In genomic region chr19:47382268-47382667, GRCm38 (mm10) we compare ENCODE assay signal across 15 mouse cellular contexts.
DNase-seq lines count a peak whose midpoint lies in the region; ATAC-seq and TF ChIP-seq lines count a peak whose summit lies in the region.
"Had no signal": no experiment of that assay in that cellular context is flagged by ENCODE, and none has a peak within 500 bp of the region (broad histone marks: within the 10 kb centered on the region; RNA-seq: fewer than 3 reads in every experiment).

No protein-coding gene starts in this region.

- peak; percentile 81 for TF ChIP-seq CTCF in heart, adult 2 months (IDR thresholded peaks at IDR 0.05)
- TF ChIP-seq CTCF in liver, embryonic 14.5 days (IDR thresholded peaks at IDR 0.05; ENCODE audit: low read depth) = peak; percentile 47; the same call in 1 of the 2 replicates

- no peaks in the 10 kb centered on the region for H3K9me3 ChIP-seq in liver, embryonic 12.5 days (replicated peaks)
- H3K9me3 ChIP-seq in liver, embryonic 14.5 days (ENCODE audit: control insufficient read depth, low read length) = no peaks in the 10 kb centered on the region
- H3K9me3 ChIP-seq: heart, embryonic 13.5 days; hindbrain, embryonic 12.5 days; limb, embryonic 13.5 days; neural tube, embryonic 12.5 days had no signal

- no peak overlapping the region for H3K4me3 ChIP-seq in heart, adult 2 months
- H3K4me3 ChIP-seq in liver, embryonic 12.5 days = no peak overlapping the region
- H3K4me3 ChIP-seq in liver, embryonic 14.5 days (ENCODE audit: insufficient read depth in 1 of 2, low read depth in 2 of 2, low read length in 2 of 2) = no peak overlapping the region
- H3K4me3 ChIP-seq: heart, embryonic 13.5 days; hindbrain, embryonic 12.5 days; limb, embryonic 13.5 days; neural tube, embryonic 12.5 days had no signal

- ATAC-seq in liver, embryonic 12.5 days = no peak
- ATAC-seq in liver, embryonic 14.5 days (ENCODE audit: insufficient read depth) = no peak

- DNase-seq in heart, adult 2 months = no peak
- DNase-seq in heart, adult 9 months (ENCODE audit: low spot score in 2 of 2) = no peak
- DNase-seq in liver = no peak
- peak; percentile 25 for DNase-seq in CD4-positive helper T cell, adult 2 months (ENCODE audit: low read depth, low spot score)
- no peak for DNase-seq in liver, embryonic 14.5 days (ENCODE audit: low read depth in 3 of 3, low spot score in 3 of 3)
- no peak for DNase-seq in adrenal gland, postnatal 4 days (ENCODE audit: low spot score in 2 of 2)
- no peak for DNase-seq in right cerebral cortex, postnatal 10 days (ENCODE audit: low spot score in 2 of 2)
- DNase-seq: cerebellum, adult 9-10 months; kidney, postnatal 10 days; thymus, adult 2 months had no signal

- TF ChIP-seq EP300 in heart, adult 2 months (IDR thresholded peaks at IDR 0.05; ENCODE audit: insufficient read depth, low read depth, low read length) = no peak
- no peak for TF ChIP-seq EP300 in liver, embryonic 14.5 days (IDR thresholded peaks at IDR 0.05; ENCODE audit: low read depth)

- H3K4me2 ChIP-seq in liver, embryonic 12.5 days = no peak overlapping the region
- no peak overlapping the region for H3K4me2 ChIP-seq in liver, embryonic 14.5 days (ENCODE audit: low read depth)
- H3K4me2 ChIP-seq: heart, embryonic 13.5 days; hindbrain, embryonic 12.5 days; limb, embryonic 13.5 days; neural tube, embryonic 12.5 days had no signal

- H3K27ac ChIP-seq in heart, adult 2 months = no peak overlapping the region
- H3K27ac ChIP-seq in liver, embryonic 12.5 days = peak overlapping the region; percentile 7; the same call in 1 of the 2 replicates
- H3K27ac ChIP-seq in liver, embryonic 14.5 days = no peak overlapping the region; the same call in 1 of the 2 replicates
- H3K27ac ChIP-seq: heart, embryonic 13.5 days; hindbrain, embryonic 12.5 days; limb, embryonic 13.5 days; neural tube, embryonic 12.5 days had no signal

- H3K79me2 ChIP-seq in heart, adult 2 months (replicated peaks; ENCODE audit: control insufficient read depth, insufficient read depth, low read length) = peaks cover 3% of the 10 kb centered on the region; the same call in 1 of the 2 replicates

- intact Hi-C loops in heart, adult 2 months (cut with DNase I) = loop anchor here (2.0 kb wide), 1 partner anchor 83 kb away; the partner anchor contains the start of gene Sh3pxd2a

- peaks cover 3% of the 10 kb centered on the region for H3K36me3 ChIP-seq in heart, adult 2 months (ENCODE audit: control insufficient read depth, insufficient read depth, low read length)
- H3K36me3 ChIP-seq in liver, embryonic 12.5 days = no peaks in the 10 kb centered on the region
- no peaks in the 10 kb centered on the region for H3K36me3 ChIP-seq in liver, embryonic 14.5 days (replicated peaks; ENCODE audit: control insufficient read depth, insufficient read depth, low read depth)
- H3K36me3 ChIP-seq: heart, embryonic 13.5 days; hindbrain, embryonic 12.5 days; limb, embryonic 13.5 days; neural tube, embryonic 12.5 days had no signal

- 62% methylated on average over 5 of the region's 5 CpGs for WGBS in heart, adult 2 months
- WGBS in liver, embryonic 12.5 days (ENCODE audit: insufficient replicate concordance) = 67% methylated on average over 5 of the region's 5 CpGs
- 56% methylated on average over 5 of the region's 5 CpGs for WGBS in liver, embryonic 14.5 days (ENCODE audit: insufficient replicate concordance)

- no peaks in the 10 kb centered on the region for H3K27me3 ChIP-seq in heart, adult 2 months (ENCODE audit: control insufficient read depth, insufficient read depth, low read length)
- H3K27me3 ChIP-seq in liver, embryonic 12.5 days (replicated peaks) = no peaks in the 10 kb centered on the region
- H3K27me3 ChIP-seq in liver, embryonic 14.5 days (ENCODE audit: control insufficient read depth, insufficient read depth, low read length) = no peaks in the 10 kb centered on the region
- H3K27me3 ChIP-seq: heart, embryonic 13.5 days; hindbrain, embryonic 12.5 days; limb, embryonic 13.5 days; neural tube, embryonic 12.5 days had no signal

- TF ChIP-seq POLR2A in heart, adult 2 months (IDR thresholded peaks at IDR 0.05; ENCODE audit: insufficient read depth, low read depth, low read length) = no peak

- no peak overlapping the region for H3K9ac ChIP-seq in heart, adult 2 months (ENCODE audit: low read depth, low read length)
- H3K9ac ChIP-seq in liver, embryonic 12.5 days = no peak overlapping the region
- H3K9ac ChIP-seq in liver, embryonic 14.5 days (replicated peaks) = no peak overlapping the region
- H3K9ac ChIP-seq: heart, embryonic 13.5 days; hindbrain, embryonic 12.5 days; limb, embryonic 13.5 days; neural tube, embryonic 12.5 days had no signal

- H3K4me1 ChIP-seq in heart, adult 2 months (ENCODE audit: control insufficient read depth, insufficient read depth, low read length) = peaks cover 26% of the 10 kb centered on the region
- peaks cover 96% of the 10 kb centered on the region for H3K4me1 ChIP-seq in liver, embryonic 12.5 days
- H3K4me1 ChIP-seq in liver, embryonic 14.5 days (replicated peaks; ENCODE audit: control insufficient read depth in 2 of 2, insufficient read depth in 2 of 2, low read length in 1 of 2) = peaks cover 59% of the 10 kb centered on the region in 2 experiments
